Mouse (Mus musculus): ENCODE measurements around the gene Polr3a. TPM values are rescaled to one million over a fixed set of nuclear protein-coding genes. Genes with fewer than 3 reads are reported as not detected.
A peak's percentile ranks its signal among the peaks of the same experiment; 100 is the strongest.

Polr3a gene
- polyA plus RNA-seq, 1 experiment from 2014 or later, result 23.8 TPM

- Histone ChIP-seq H3K4me1 (replicated peaks; ENCODE audit: control insufficient read depth, insufficient read depth, low read length) (peaks cover 20% of the 10 kb centered on the region), H3K9ac (replicated peaks; ENCODE audit: low read depth, low read length) (no peak overlapping the region), H3K4me2 (ENCODE audit: low read length) (no peak overlapping the region), H3K27ac (ENCODE audit: low read length) (no peak overlapping the region), H3K4me3 (replicated peaks; ENCODE audit: low read length) (no peak overlapping the region), H3K9me3 (ENCODE audit: control insufficient read depth, low read length) (peaks cover 3% of the 10 kb centered on the region; the same call in 1 of the 2 replicates), H3K27me3 (replicated peaks; ENCODE audit: control insufficient read depth, insufficient read depth, low read length) (no peaks in the 10 kb centered on the region), H3K36me3 (ENCODE audit: control insufficient read depth, insufficient read depth) (no peaks in the 10 kb centered on the region)
- WGBS, result 96% methylated on average over 1 of the region's 1 CpGs
- ATAC-seq, result no peak
Measured at GRCm38 (mm10) chr14:24510218-24510617, 23.4 kb upstream of the Polr3a start.

DNA sequence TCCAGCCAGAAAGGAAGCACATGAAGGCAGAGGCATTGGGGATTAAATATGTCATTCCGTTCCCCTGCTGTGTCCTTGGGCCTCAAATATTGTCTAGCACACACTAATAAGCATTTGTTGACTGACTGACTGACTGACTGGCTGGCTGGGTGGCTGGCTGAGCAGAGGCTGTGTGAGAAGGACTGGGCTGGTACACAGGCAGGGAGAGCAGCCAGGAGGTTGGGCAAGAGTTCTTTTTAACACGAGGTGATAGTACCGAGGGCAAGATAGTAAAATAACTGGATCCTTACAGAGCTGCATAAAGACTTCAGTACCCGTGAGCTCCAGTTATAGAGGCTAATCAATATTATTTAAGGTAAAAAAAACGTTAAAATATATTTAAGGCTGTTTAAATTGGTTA lies 22.7 kb upstream of the Polr3a start:
- no peaks in the 10 kb centered on the region for H3K27me3 ChIP-seq (replicated peaks; ENCODE audit: control insufficient read depth, insufficient read depth, low read length)
- peaks cover 20% of the 10 kb centered on the region for H3K4me1 ChIP-seq (replicated peaks; ENCODE audit: control insufficient read depth, insufficient read depth, low read length)
- H3K4me2 ChIP-seq (ENCODE audit: low read length), result no peak overlapping the region
- no peak overlapping the region for H3K4me3 ChIP-seq (replicated peaks; ENCODE audit: low read length)
- no peak overlapping the region for H3K9ac ChIP-seq (replicated peaks; ENCODE audit: low read depth, low read length)
- no peaks in the 10 kb centered on the region for H3K36me3 ChIP-seq (ENCODE audit: control insufficient read depth, insufficient read depth)
- no peak for ATAC-seq
- WGBS, result 53% methylated on average over 5 of the region's 5 CpGs
- no peak overlapping the region for H3K27ac ChIP-seq (ENCODE audit: low read length)
- peaks cover 3% of the 10 kb centered on the region; the same call in 1 of the 2 replicates for H3K9me3 ChIP-seq (ENCODE audit: control insufficient read depth, low read length)

- 7% methylated on average over 18 of the region's 18 CpGs for WGBS
- H3K36me3 ChIP-seq (ENCODE audit: control insufficient read depth, insufficient read depth), result no peaks in the 10 kb centered on the region
- peak; percentile 19; the same call in 1 of the 2 replicates for ATAC-seq
- peaks cover 3% of the 10 kb centered on the region; the same call in 1 of the 2 replicates for H3K9me3 ChIP-seq (ENCODE audit: control insufficient read depth, low read length)
- peaks cover 19% of the 10 kb centered on the region for H3K4me1 ChIP-seq (replicated peaks; ENCODE audit: control insufficient read depth, insufficient read depth, low read length)
- no peak overlapping the region for H3K4me3 ChIP-seq (replicated peaks; ENCODE audit: low read length)
- H3K27me3 ChIP-seq (replicated peaks; ENCODE audit: control insufficient read depth, insufficient read depth, low read length), result no peaks in the 10 kb centered on the region
- H3K27ac ChIP-seq (ENCODE audit: low read length), result no peak overlapping the region
- H3K9ac ChIP-seq (replicated peaks; ENCODE audit: low read depth, low read length), result peak overlapping the region; percentile 43
- peak overlapping the region; percentile 44 for H3K4me2 ChIP-seq (ENCODE audit: low read length)
Measured at GRCm38 (mm10) chr14:24508070-24508773, 21.4 kb upstream of the Polr3a start.

DNA sequence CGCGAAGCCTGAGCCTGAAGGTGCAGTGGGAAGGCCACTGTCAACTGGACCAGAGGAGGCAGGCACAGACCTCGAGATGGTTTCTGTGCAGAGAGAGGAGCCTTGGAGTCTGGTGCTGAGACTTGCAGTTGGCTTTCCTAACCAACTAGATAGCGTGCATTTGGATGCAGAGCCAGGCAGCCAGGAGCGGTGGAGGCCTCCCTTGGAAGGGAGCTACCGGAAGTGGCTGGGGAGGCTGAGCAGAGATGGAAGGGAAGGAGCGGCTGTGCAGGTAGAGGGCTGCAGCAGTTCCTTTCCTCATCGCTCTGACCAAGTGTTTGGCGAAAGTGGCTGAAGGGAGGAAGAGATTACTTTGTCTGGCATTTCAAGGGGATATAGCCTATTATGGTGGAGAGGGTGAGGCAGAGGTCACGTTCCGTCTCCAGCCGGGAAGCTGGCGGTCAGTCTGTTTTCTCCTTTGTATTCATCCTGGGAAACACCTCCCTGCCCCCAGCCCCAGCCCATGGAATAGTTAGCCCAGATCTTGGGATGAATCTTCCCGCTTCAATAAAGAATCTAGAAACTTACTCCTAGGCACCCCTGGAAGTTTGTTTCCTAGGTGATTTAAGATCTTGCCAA lies 20.7 kb upstream of the Polr3a start:
- H3K4me1 ChIP-seq (replicated peaks; ENCODE audit: control insufficient read depth, insufficient read depth, low read length), result peaks cover 13% of the 10 kb centered on the region
- no peaks in the 10 kb centered on the region for H3K36me3 ChIP-seq (ENCODE audit: control insufficient read depth, insufficient read depth)
- no peak overlapping the region for H3K4me2 ChIP-seq (ENCODE audit: low read length)
- no peak overlapping the region for H3K27ac ChIP-seq (ENCODE audit: low read length)
- no peak overlapping the region for H3K4me3 ChIP-seq (replicated peaks; ENCODE audit: low read length)
- WGBS, result 27% methylated on average over 14 of the region's 14 CpGs
- H3K9me3 ChIP-seq (ENCODE audit: control insufficient read depth, low read length), result peaks cover 3% of the 10 kb centered on the region; the same call in 1 of the 2 replicates
- no peak overlapping the region for H3K9ac ChIP-seq (replicated peaks; ENCODE audit: low read depth, low read length)
- no peak for ATAC-seq
- H3K27me3 ChIP-seq (replicated peaks; ENCODE audit: control insufficient read depth, insufficient read depth, low read length), result no peaks in the 10 kb centered on the region

- H3K9ac ChIP-seq (replicated peaks; ENCODE audit: low read depth, low read length), result peak overlapping the region; percentile 47
Measured at GRCm38 (mm10) chr14:24501256-24501655, 14.4 kb upstream of the Polr3a start.

GRCm38 (mm10) chr14:24500845-24501186 lies 14.0 kb upstream of the Polr3a start:
- Histone ChIP-seq H3K9me3 (ENCODE audit: control insufficient read depth, low read length) (no peaks in the 10 kb centered on the region), H3K4me1 (replicated peaks; ENCODE audit: control insufficient read depth, insufficient read depth, low read length) (peaks cover 13% of the 10 kb centered on the region), H3K4me2 (ENCODE audit: low read length) (peak overlapping the region; percentile 24; the same call in 1 of the 2 replicates), H3K4me3 (replicated peaks; ENCODE audit: low read length) (no peak overlapping the region), H3K27me3 (replicated peaks; ENCODE audit: control insufficient read depth, insufficient read depth, low read length) (no peaks in the 10 kb centered on the region), H3K9ac (replicated peaks; ENCODE audit: low read depth, low read length) (peak overlapping the region; percentile 47), H3K27ac (ENCODE audit: low read length) (peak overlapping the region; percentile 85), H3K36me3 (ENCODE audit: control insufficient read depth, insufficient read depth) (peaks cover 17% of the 10 kb centered on the region)
- WGBS, result 3% methylated on average over 8 of the region's 8 CpGs
- peak; percentile 48 for ATAC-seq

More at GRCm38 (mm10) chr14:24501256-24501655, 14.4 kb upstream of the Polr3a start:
- H3K27me3 ChIP-seq (replicated peaks; ENCODE audit: control insufficient read depth, insufficient read depth, low read length), result no peaks in the 10 kb centered on the region
- H3K36me3 ChIP-seq (ENCODE audit: control insufficient read depth, insufficient read depth), result peaks cover 15% of the 10 kb centered on the region
- no peak; the same call in 1 of the 2 replicates for ATAC-seq
- H3K4me2 ChIP-seq (ENCODE audit: low read length), result no peak overlapping the region
- H3K4me1 ChIP-seq (replicated peaks; ENCODE audit: control insufficient read depth, insufficient read depth, low read length), result peaks cover 13% of the 10 kb centered on the region
- H3K27ac ChIP-seq (ENCODE audit: low read length), result peak overlapping the region; percentile 85
- WGBS, result 38% methylated on average over 4 of the region's 4 CpGs
- H3K4me3 ChIP-seq (replicated peaks; ENCODE audit: low read length), result no peak overlapping the region
- H3K9me3 ChIP-seq (ENCODE audit: control insufficient read depth, low read length), result no peaks in the 10 kb centered on the region

DNA sequence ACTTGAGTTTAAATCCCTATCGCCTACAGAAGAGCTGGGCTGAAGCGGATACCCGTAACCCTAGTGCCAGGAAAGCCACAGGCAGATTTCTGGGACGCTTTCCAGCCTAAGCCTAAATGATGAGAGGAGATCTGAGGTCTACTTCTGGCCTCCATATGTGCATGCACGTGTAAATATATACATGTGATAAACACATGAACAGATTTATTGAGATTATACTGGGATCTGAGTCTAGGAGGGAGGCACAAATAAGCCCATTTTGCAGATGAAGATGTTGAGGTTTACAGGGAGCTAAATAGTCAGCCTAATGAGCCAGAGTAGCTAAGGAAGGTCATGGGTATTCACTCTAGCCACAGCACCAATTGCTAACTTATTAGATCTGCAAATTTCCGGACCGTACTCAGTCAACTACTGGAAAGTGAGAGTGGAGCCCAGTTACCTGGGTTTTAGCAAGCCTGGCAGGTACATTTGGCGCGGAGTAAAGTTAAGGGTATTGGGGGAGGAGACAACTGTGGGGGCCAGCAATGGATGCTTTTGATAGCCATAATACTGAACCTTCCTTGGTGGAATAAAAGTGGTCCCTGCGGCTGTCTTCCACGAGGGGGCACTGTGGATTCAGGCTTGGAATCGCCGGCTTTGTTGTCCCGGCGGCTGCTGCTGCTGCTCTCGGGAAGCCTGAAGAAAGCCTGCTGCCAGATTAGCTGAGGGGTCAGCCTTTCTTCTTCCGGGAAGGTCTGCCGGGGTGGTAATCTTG lies 13.4 kb upstream of the Polr3a start:
- Histone ChIP-seq H3K27ac (ENCODE audit: low read length) (peak overlapping the region; percentile 85), H3K36me3 (ENCODE audit: control insufficient read depth, insufficient read depth) (peaks cover 20% of the 10 kb centered on the region), H3K4me1 (replicated peaks; ENCODE audit: control insufficient read depth, insufficient read depth, low read length) (peaks cover 13% of the 10 kb centered on the region), H3K4me3 (replicated peaks; ENCODE audit: low read length) (no peak overlapping the region), H3K9me3 (ENCODE audit: control insufficient read depth, low read length) (no peaks in the 10 kb centered on the region), H3K4me2 (ENCODE audit: low read length) (peak overlapping the region; percentile 24; the same call in 1 of the 2 replicates), H3K27me3 (replicated peaks; ENCODE audit: control insufficient read depth, insufficient read depth, low read length) (no peaks in the 10 kb centered on the region), H3K9ac (replicated peaks; ENCODE audit: low read depth, low read length) (peak overlapping the region; percentile 47)
- WGBS, result 10% methylated on average over 18 of the region's 18 CpGs
- peak; percentile 71 for ATAC-seq

GRCm38 (mm10) chr14:24499478-24499877 lies 12.6 kb upstream of the Polr3a start:
- no peak for ATAC-seq
- Histone ChIP-seq H3K27ac (ENCODE audit: low read length) (peak overlapping the region; percentile 31; the same call in 1 of the 2 replicates), H3K9ac (replicated peaks; ENCODE audit: low read depth, low read length) (no peak overlapping the region), H3K4me2 (ENCODE audit: low read length) (no peak overlapping the region), H3K9me3 (ENCODE audit: control insufficient read depth, low read length) (no peaks in the 10 kb centered on the region), H3K4me1 (replicated peaks; ENCODE audit: control insufficient read depth, insufficient read depth, low read length) (peaks cover 18% of the 10 kb centered on the region), H3K27me3 (replicated peaks; ENCODE audit: control insufficient read depth, insufficient read depth, low read length) (no peaks in the 10 kb centered on the region), H3K36me3 (ENCODE audit: control insufficient read depth, insufficient read depth) (peaks cover 22% of the 10 kb centered on the region), H3K4me3 (replicated peaks; ENCODE audit: low read length) (no peak overlapping the region)
- WGBS, result 26% methylated on average over 9 of the region's 9 CpGs
